Mouse (Mus musculus) heart, adult 18-20 months (tissue): ENCODE results near the gene Ube2q2. TPM values are rescaled to one million over a fixed set of nuclear protein-coding genes. Genes with fewer than 3 reads are reported as not detected.
A peak's percentile ranks its signal among the peaks of the same experiment; 100 is the strongest.

ENCODE experiments used
- DNase-seq, 2 experiments: peaks; one replicate each; pipeline ENCODE4 v3.0.0; 2021 to 2022; ENCODE audit warnings: mixed read lengths in 1 of 2
- total RNA-seq, 2 experiments: library from RNA; stranded (reverse); gene quantifications; 2 replicates each; pipeline ENCODE4 v1.2.3; 2021

Ube2q2 gene
- total RNA-seq, 2 experiments from 2014 or later, result 28.4 to 30.5 TPM

DNA sequence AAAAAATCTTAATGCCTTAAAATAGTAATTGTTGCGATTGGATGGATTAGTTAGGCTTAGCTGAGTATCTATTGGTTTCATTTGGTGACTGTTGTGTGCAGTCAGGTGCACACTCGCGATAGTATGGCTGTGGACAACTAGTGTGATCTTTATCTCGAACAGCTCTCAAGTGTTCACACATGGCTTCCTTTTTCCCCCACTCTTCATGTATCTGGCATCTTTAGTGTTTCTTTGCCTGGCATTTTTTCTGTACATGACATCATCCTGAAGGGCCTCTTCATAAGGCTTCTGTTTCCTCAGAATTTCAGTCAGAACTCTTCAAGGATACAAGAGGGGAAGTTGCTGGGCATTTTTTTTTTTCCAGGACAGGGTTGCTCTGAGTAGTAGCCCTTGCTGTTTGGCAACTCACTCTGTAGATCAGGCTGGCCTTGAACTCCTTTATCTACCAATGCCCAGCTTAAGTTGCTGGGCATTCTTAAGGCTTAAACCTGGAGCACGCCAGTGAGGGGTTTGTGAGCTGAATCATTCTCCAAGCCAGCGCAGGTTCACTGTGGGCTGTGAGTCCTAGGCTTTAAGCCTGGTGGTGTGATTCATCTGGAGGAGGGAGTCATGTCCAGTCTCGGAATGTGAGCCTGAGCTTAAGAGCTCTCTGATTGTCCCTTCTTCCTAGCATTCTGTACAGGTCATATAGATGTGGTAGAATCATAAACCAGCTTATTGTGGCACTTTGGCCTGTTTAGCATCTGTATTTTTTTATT lies 22.2 kb downstream of the Ube2q2 start:
- DNase-seq, result peak in 1 of 2 experiments; percentile 15

DNA sequence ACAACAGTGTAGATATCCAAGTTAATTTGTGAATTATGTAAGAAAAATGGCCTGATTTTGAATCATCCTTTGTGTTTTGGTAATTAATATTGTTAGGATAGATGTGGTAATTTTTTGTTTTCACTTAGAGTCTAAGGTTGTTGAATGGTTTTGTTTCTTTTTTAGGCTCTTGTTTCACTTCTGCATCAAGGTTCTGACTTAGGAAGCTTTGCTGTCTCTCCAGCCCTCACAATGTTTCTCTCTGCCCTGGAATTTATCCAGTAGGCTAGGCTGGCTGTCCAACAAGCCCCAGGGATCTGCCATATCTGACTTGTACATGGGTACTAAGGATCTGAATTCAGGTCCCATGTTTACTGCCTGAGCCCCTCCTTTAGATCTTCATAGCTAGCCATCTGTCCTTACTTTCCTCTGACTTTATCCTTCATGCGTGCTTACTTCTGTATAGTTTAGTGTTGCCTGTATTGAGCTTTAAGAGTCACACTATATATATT lies 23.6 kb downstream of the Ube2q2 start:
- DNase-seq, result peak in 1 of 2 experiments; percentile 8

DNA sequence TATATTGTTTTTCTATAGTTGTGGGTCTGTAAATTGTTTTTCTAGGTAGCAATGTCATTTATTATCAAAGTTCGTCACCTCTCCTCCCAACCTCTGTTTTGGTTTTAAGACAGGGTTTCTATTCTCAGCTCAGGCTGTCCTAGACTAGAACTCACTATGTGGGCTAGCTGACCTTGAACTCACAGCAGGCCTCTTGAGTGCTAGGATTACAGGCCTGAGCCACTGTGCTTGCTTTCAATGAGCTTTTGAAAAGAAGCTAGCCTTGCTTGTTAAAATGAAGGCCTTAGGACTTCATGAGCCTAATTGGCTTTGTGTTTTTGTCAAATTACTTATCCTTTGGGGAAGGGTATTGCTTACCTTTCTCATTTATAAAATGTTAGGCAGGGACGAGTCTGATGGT lies 25.6 kb downstream of the Ube2q2 start:
- no peak for DNase-seq

DNA sequence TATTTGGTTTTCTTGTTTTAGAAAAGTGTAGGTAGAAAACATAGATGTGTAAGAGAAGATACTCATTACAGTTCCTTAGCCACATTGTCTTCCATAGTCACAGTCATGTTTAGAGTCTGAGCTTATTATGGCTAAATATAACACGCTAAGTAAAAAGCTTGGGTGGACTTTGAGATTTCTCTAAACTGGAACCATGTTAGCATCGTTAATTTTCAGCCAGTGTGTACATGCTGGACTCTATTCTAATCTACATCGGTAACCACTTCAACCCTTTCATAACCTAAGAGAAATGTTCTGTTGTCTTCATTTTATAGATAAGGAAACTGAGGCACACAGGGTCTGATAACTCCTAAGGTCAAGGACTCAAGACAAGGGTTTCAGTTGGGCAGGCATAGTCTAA lies 47.2 kb downstream of the Ube2q2 start:
- no peak for DNase-seq

DNA sequence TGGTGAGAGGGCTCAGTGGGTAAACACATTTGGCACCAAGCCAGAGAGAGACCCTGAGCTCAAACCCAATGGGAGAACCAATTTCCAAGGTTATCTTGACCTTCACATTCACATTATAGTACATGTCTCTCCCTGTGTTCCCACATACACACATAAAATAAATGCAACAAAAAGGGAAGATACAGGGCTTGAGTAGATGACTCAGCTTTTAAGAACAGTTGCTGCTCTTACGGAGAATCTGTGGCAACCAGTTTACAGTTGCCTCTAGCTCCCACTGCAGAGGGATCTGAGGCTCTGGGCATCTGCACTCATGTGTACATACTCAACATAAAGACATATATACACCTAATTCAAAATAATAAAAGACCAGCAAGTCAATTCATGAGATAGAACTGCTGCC lies 49.6 kb downstream of the Ube2q2 start:
- DNase-seq, result no peak

DNA sequence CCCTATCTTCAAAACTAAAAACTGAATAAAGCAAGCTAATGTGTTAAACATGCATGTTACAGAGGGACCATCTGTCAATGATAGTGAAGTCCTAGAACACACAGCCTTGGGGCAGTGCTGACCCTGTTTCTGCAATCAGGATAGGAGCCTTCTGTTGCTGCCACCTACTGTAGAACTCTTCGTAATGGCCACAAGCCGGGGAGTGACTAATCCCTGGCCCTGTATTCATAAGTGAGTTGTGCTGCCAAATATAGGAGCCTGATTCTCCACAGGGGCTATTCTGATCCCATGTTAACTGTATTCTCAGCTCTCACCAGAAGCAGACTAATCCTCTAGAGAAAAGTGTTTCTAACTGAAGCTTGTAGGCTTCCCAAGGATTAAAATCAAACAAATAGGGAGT lies 50.7 kb downstream of the Ube2q2 start:
- peak in 1 of 2 experiments; percentile 42 for DNase-seq

DNA sequence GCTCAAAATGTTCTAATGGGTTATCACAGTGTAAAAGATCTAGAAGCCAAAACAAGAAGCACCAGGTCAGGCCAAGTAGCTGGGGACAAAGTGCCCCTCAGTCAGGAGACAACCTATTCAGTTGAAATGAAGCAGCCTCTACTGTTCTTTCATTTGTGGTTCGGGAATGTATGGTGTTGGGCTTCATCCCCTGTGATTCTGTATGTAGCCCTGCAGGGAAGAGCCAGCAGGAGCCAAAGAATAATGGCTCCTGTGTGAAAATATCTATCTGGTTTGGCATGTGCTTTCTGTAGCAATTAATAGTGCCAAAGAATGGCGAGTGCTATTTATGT lies 59.8 kb downstream of the Ube2q2 start:
- DNase-seq, result no peak

DNA sequence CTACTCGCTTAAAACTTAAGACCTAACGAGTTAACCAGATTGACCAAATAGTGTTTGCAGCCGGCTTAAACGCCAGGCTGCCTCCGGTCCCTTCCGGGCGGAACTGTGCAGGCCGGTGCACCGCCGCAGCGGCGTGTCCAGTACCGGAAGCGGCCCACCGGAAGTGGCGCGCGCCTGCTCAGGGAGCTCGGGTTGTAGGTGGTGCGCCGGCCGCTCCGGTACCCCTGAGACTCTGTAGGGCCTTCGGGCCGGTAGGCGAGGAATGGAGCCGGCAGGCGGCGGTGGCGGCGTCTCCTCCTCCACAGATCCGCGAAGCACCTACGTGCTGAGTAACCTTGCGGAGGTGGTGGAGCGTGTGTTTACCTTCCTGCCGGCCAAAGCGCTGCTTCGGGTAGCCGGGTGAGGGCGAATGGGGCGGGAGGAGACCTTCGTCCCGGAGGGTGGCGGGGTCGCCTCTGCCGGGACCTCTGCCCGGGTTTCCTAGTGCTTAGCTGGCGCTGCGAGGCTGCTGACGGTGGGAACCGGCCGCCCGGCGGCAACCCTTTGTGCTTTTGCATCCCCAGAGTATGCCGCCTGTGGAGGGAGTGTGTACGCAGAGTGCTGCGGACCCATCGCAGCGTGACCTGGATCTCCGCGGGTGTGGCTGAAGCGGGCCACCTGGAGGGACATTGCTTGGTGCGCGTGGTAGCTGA lies 60.3 kb downstream of the Ube2q2 start, which contains the start of gene Fbxo22:
Gene Fbxo22 (plus strand): TSS at position 136 of the 692 bp plus-strand sequence.
- peak; percentile 88 to 90 for DNase-seq

DNA sequence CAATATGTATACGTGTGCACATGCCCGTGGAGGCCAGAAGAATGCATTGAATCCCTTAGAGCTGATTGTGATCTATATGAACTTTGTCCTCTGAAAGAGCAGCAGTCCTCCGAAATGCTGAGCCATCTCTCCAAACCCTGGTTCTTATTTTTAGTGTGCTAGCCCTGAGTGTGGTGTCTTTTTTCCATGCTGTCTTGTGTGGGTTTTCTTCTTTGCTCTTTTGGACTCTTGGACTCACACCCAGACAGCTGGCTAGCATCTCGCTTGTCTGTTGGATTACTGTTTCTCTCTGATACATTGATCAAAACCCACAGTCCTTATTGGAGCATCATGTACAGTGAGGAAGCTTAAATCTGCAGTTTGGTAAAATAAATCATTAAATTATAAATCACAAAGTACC lies 63.0 kb downstream of the Ube2q2 start:
- DNase-seq, result no peak

DNA sequence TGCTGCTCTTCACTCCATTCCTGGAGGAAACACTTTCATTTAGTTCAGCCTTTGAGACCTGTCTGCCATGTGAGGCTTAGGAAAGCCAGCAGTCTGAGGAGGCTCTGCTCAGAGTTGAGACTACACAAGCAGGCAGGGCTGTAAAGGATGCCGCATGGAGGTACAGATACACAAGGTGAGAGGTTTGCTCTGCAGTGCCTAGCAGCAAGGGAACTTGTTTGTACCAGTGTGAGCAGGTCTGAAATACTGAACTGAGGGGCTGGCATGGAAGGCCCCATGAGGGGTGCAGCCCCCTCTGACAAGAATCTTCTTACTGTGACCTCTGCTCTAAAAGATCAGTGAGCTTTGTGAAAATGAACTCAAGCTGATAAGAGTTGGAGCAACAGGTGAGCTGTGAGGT lies 64.7 kb downstream of the Ube2q2 start:
- DNase-seq, result no peak

DNA sequence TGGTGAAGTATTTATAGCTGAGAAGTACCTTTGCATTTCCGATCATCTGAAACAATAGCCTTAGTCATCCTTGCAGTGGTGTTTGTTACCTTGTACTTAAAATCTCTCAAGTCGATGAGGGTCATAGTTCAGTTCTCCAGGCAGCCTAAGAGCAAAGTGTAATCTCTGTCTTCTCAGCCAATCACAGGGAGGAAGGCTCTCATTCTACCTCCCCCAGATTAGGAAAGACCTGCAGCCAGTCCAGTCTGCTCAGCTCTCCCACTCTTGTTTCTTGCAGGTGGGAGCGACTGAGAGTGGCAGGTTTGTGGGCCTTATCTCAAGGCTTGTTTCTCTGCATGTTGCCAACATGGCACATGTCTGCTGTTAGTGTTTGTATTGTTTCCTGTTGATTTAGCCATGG lies 66.4 kb downstream of the Ube2q2 start:
- DNase-seq, result no peak

DNA sequence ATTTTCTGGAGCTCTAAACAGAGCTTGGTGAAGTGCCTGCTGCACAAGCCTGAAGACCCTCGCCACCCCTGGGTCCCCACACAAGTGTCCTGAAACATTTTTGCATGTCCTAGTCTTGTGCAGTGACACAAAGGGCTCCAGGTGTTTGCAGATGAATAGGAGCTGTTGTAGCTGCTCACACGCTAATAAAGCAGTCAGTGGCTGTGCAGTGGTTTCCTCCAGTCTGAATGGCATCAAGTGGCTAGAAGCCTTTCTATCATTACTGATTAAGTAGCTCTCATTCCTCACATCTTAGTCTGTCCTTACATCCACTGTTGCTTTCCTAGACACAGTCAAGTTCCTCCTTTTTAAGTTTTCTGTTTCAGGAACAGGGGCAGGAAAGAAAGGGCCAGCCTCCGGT lies 67.0 kb downstream of the Ube2q2 start:
- no peak for DNase-seq

DNA sequence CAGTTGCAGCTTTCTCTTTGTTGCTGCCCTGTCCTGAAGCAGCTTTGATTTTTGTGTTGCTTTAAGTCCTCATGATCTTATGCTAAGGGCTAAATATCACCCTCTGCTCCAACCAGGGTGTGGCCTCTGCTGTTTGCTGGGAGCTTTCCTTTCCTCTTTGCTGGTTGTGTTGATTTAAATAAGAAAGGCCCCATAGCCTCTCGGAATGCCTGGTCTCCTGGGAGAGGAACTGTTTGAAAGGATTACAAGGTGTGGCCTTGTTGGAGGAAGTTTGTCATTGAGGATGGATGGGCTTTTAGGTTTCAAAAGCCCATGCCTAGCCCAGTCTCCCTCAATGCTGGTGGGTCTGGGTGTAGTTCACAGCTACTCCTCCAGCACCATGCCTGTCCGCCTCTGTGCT lies 67.4 kb downstream of the Ube2q2 start:
- DNase-seq, result no peak

DNA sequence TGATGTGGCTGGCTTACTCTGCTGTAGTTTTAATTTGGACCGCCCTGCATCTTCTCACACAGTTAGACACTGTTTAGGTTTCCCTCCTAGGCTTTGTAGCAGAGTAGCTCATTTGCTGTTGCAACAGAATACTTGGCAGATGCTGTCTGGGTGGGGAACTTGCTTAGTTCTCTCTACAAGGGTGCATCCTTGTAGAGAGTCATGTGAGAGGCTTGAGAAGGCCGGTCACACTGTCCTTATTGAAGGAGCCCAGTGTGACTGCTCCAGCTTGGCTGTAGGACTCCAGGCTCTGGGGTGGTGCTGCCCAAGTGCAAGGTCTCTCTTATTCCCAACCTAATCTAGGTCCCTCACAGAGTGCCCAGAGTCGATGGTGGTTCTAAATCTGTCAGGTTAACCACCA lies 68.7 kb downstream of the Ube2q2 start:
- DNase-seq, result peak in 1 of 2 experiments; percentile 24

DNA sequence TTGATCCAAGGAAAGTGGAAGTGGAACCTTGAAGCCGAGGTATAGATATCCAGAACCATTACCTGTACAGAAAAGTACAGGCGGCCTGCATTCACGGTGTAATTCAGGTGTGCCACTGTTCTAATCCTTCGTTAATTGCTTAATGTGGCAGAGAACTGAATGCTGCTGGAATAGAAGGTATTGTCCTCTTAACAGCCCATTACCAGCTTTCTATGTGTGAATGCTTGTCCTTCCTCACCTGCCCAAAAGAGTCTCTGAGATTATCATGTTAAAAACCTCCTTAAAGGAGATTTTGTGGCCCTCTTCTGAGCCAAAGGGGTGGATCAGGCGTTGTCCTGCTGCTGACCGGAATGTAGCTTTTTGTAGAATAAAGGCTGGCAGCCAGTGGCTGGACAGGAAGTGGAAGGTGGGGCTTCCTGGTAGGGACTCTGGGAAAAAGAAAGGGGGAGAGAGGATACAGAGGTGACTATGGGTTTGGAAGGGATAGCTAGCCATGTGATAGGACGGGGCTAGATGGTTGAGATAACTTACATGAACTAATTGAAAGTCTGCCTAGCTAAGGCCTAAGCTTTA lies 76.6 kb downstream of the Ube2q2 start:
- peak in 1 of 2 experiments; percentile 74 for DNase-seq

DNA sequence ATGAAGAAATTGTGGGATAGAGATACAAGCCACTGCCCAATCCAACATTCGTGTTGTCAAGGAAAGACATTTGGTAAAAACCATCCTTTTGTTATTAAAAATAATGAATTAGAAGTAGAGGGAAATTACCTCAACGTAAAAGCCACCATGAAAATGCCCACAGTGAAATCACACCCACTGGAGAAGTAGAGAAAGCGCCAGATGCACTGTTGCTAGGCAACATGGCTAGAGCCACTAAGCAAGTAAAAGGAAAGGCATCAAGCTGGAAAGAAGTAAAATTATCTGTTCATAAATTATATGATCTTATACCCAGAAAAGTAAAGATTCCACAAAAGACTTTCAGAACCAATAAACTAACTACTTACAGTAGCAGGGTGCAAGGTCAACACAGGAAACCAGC lies 77.6 kb downstream of the Ube2q2 start:
- DNase-seq, result no peak

DNA sequence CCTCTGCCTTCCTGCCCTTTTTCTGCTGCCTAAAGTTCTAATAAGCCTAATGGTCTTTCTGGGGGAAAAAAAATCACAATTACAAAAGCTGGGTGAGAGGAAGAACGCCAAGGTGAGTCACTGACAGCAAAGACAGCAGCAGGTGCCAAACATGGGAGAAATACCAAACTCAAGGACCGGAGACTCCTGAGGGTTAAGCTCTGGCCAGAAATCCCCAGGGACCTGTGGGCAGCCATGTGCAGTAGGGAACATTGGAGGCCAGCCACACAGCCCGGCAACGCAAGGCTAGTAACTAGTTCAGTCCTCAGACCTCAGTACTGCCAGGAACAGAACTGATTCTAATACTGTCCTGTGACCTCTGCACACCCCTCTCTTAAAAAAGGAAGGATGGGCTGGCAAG lies 79.5 kb downstream of the Ube2q2 start:
- DNase-seq, result no peak

DNA sequence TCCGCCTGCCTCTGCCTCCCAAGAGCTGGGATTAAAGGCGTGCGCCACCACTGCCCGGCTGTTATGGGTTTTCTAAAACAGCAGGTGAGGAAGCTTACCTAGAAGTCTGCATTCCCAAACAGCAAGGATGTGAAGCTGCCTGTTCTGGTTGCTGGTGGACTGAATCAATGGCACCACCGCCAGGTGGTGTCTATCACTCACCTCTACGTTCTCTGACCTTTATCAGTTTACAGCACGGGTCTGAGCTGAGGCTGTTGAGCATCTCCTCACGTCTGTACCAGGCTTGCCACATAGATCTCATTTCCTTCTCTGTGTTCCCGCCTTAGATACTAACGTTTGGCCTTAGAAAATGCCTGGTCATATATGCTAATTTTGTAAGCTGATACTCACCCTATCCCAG lies 80.4 kb downstream of the Ube2q2 start:
- DNase-seq, result no peak

DNA sequence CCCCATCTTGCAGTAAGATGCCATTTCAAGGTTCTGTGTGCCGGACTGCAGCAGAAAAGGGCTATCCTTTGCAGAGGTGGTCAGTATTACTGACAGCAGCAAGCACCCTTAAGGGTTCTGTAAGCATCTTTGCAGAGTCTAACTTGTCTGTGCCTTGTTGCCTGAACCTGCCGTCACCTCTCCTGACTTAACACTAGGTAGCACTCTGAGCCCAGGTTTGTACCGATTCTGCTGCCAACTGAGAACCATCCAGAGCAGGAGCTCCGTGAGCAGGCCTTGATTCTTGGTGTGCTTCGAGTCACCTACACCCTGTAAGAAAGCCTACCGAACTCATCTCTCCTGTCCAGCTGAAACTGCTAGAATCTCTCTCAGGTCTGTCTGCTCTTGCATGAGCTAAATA lies 82.9 kb downstream of the Ube2q2 start:
- no peak for DNase-seq

DNA sequence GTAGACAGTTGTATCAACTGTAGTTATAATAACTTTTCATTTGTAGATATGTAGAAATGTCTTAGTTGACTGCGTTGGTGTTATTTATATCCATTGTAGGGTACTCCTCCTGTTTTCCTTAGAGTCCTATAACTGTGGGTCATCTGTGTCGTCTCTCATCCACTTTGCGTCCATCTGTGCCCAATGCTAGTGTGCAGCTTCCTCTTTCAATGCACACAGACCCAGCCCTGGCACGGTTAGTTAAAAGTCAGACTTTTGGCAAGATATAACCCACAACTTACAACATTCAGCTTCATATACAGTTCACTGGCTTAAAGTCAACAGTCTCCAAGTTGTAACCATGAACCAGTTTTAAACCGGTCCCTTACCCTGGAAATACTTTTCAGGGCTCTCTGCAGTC lies 83.5 kb downstream of the Ube2q2 start:
- DNase-seq, result no peak

DNA sequence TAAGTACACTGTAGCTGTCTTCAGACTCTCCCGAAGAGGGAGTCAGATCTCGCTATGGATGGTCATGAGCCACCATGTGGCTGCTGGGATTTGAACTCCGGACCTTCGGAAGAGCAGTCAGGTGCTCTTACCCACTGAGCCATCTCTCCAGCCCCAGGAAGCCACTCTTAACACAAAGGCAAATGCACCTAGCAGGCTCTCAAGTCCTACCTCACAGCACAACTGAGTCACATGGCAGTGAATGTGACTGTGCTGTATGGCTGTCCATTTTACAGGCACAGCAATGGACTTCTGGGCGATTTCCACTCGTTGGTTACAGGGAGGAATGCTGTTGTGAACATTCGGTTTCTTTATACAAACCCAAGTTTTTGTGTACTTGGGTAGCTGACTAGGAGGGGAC lies 83.9 kb downstream of the Ube2q2 start:
- DNase-seq, result no peak

DNA sequence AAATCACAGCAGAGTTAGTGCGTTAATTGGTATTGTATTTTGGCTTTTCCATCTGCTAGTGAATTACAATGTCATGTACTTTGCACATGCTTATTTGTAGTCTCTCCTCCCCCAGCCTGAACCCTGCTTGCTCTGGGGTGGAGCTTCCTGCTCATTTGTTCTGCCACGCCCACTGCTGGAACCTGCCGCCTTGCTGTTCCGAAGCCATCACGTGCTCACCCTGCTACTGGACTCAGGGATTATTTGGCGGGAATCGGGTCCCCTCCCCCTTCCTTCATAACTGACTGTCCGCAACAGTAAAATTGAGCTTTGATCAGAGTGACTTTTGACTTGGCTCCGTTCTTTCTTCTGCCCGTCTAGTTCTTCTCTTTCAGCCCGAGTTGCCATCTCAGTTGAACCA lies 84.4 kb downstream of the Ube2q2 start:
- peak in 1 of 2 experiments; percentile 68 for DNase-seq
